Mouse (Mus musculus): ENCODE data around the gene Trmt10c. TPM values are rescaled to one million over a fixed set of nuclear protein-coding genes. Genes with fewer than 3 reads are reported as not detected.
A peak's percentile ranks its signal among the peaks of the same experiment; 100 is the strongest.
"Not testable (repeated sequence)": the region's sequence is repeated elsewhere in the genome, so short reads cannot be mapped to it uniquely, and the experiment has no call there.

Gene Trmt10c
- polyA plus RNA-seq, 1 experiment from 2014 or later = 25.1 TPM

GRCm38 (mm10) chr16:56068523-56069070 is 31.0 kb upstream of the Trmt10c start:
- Histone ChIP-seq H3K4me3 (no peak overlapping the region), H3K4me2 (replicated peaks) (no peak overlapping the region), H3K27me3 (no peaks in the 10 kb centered on the region), H3K27ac (no peak overlapping the region), H3K9me3 (replicated peaks) (no peaks in the 10 kb centered on the region), H3K4me1 (no peaks in the 10 kb centered on the region), H3K36me3 (no peaks in the 10 kb centered on the region), H3K9ac (no peak overlapping the region)
- WGBS = 89% methylated on average over 6 of the region's 6 CpGs
- no peak for ATAC-seq (ENCODE audit: low FRiP score)

DNA sequence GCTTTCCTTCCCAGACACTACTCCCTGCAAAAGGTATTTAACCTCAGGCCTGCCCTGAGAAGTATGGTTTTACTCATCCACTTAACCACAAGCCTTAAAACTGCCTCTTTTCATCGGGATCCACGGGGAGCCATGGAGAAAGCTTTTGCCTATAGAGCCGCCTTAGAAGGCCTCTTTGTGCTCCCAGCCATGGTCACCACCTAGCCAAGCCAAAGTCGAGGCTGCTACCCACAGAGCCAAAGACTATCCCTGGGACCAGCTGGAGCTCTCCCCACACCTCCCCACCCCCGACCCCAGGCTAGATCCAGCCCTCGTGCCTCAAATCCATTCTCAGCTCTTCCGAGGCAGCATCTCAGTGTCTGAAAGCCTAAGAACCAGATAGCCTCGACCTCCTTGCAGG is 28.5 kb upstream of the Trmt10c start:
- H3K9me3 ChIP-seq (replicated peaks) = no peaks in the 10 kb centered on the region
- no peak overlapping the region for H3K9ac ChIP-seq
- WGBS = 51% methylated on average over 8 of the region's 8 CpGs
- H3K4me1 ChIP-seq = no peaks in the 10 kb centered on the region
- ATAC-seq (ENCODE audit: low FRiP score) = no peak
- H3K27ac ChIP-seq = no peak overlapping the region
- H3K4me3 ChIP-seq = no peak overlapping the region
- no peaks in the 10 kb centered on the region for H3K27me3 ChIP-seq
- no peaks in the 10 kb centered on the region for H3K36me3 ChIP-seq
- H3K4me2 ChIP-seq (replicated peaks) = no peak overlapping the region

DNA sequence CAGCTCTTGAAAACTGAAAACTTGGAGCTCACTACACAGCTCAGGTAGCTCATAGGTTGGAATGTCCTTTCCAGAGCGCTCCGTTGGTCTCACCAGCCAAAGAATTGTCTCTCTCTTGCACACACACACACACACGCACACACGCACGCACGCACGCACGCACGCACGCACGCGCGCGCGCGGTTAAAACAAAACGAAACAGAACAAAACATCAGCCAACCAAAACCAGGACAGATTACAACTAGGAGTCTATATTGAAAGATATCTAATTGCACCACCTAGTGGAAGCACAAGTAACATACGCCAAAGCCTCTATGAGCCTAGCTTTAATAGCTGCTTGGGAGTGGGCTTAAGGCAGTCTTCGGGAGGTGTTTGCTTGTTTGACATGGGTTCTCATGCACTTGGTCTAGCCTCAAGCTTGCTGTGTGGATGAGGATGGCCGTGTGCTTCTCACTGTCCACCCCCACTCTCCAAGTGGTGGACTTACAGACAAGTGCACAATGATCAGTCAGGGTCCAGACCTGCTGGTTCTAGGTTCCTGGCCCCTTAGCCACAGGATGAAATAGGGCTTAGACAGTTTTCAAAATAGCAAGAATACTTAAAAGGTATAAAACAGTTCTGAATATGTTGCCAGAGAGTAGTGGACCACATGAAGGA is 26.8 kb upstream of the Trmt10c start:
- no peaks in the 10 kb centered on the region for H3K36me3 ChIP-seq
- H3K4me1 ChIP-seq = no peaks in the 10 kb centered on the region
- H3K27ac ChIP-seq = no peak overlapping the region
- H3K4me2 ChIP-seq (replicated peaks) = peak overlapping the region; percentile 52
- peak overlapping the region; percentile 19 for H3K4me3 ChIP-seq
- no peaks in the 10 kb centered on the region for H3K9me3 ChIP-seq (replicated peaks)
- ATAC-seq (ENCODE audit: low FRiP score) = peak; percentile 95
- 6% methylated on average over 20 of the region's 20 CpGs for WGBS
- H3K27me3 ChIP-seq = no peaks in the 10 kb centered on the region
- peak overlapping the region; percentile 29; the same call in 1 of the 2 replicates for H3K9ac ChIP-seq

GRCm38 (mm10) chr16:56062981-56063380 is 25.4 kb upstream of the Trmt10c start:
- Histone ChIP-seq H3K4me1 (no peaks in the 10 kb centered on the region), H3K4me3 (no peak overlapping the region), H3K27ac (no peak overlapping the region), H3K27me3 (no peaks in the 10 kb centered on the region), H3K4me2 (replicated peaks) (no peak overlapping the region), H3K9ac (no peak overlapping the region), H3K9me3 (replicated peaks) (no peaks in the 10 kb centered on the region), H3K36me3 (no peaks in the 10 kb centered on the region)
- WGBS = 49% methylated on average over 11 of the region's 11 CpGs
- ATAC-seq (ENCODE audit: low FRiP score) = no peak

DNA sequence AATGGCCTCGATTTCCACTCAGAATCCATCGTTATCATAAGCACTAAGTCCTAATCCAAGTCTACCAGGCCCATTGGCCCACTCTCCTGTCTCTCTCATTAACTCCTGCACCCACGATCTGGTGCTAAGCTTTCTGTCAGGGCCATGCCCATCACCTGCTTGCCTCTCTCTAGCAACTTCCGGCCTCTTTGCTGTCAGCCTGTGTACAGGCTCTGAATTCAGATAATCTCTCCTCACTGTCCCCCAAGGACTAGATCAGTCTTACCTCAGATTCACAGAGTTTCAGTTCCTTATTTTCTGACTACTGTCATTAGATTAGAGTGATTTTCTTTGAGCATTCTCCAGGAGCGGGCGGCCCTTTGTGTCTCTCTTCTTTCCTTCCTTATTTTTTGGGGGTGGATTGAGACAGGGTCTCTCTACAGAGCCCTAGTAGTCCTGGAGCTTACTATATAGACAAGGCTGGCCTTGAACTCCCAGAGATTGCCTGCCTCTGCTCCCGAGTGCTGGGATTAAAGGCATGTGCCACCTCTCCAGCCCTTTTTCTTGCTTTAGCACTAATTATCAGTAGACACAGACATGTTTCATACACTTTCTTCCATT is 24.5 kb upstream of the Trmt10c start:
- no peak for ATAC-seq (ENCODE audit: low FRiP score)
- Histone ChIP-seq H3K4me2 (replicated peaks) (no peak overlapping the region), H3K9me3 (replicated peaks) (no peaks in the 10 kb centered on the region), H3K9ac (no peak overlapping the region), H3K27me3 (no peaks in the 10 kb centered on the region), H3K36me3 (no peaks in the 10 kb centered on the region), H3K4me1 (no peaks in the 10 kb centered on the region), H3K4me3 (no peak overlapping the region), H3K27ac (no peak overlapping the region)
- WGBS = 78% methylated on average over 7 of the region's 7 CpGs

GRCm38 (mm10) chr16:56058151-56058550 is 20.5 kb upstream of the Trmt10c start:
- H3K27ac ChIP-seq = no peak overlapping the region
- ATAC-seq (ENCODE audit: low FRiP score) = no peak

GRCm38 (mm10) chr16:56056944-56057590 is 19.4 kb upstream of the Trmt10c start:
- Histone ChIP-seq H3K27me3 (no peaks in the 10 kb centered on the region), H3K27ac (no peak overlapping the region), H3K4me3 (no peak overlapping the region), H3K9ac (no peak overlapping the region), H3K4me2 (replicated peaks) (no peak overlapping the region), H3K4me1 (no peaks in the 10 kb centered on the region), H3K36me3 (no peaks in the 10 kb centered on the region), H3K9me3 (replicated peaks) (no peaks in the 10 kb centered on the region)
- ATAC-seq (ENCODE audit: low FRiP score) = peak; percentile 75
- 29% methylated on average over 7 of the region's 7 CpGs for WGBS

More at GRCm38 (mm10) chr16:56058151-56058550, 20.5 kb upstream of the Trmt10c start:
- Histone ChIP-seq H3K4me3 (no peak overlapping the region), H3K9me3 (replicated peaks) (no peaks in the 10 kb centered on the region), H3K27me3 (no peaks in the 10 kb centered on the region), H3K36me3 (no peaks in the 10 kb centered on the region), H3K4me1 (no peaks in the 10 kb centered on the region), H3K9ac (no peak overlapping the region), H3K4me2 (replicated peaks) (no peak overlapping the region)
- 70% methylated on average over 10 of the region's 10 CpGs for WGBS

DNA sequence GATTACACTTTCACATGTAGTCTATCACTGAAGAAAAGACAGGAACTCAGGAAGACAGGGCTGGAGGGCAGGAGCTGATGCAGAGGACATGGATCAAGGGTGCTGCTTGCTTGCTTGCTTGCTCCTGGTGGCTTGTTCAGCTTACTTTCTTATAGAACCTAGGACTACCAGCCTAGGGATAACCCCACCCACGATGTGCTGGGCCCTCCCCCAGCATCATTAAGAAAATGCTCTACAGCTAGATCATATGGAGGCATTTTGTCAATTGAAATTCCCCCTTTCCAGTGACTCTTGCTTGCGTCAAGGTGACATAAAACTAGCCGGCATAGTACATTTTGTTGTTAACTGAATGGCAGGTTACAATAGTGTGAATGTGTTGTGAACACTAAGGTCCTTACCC is 18.3 kb upstream of the Trmt10c start:
- 88% methylated on average over 3 of the region's 3 CpGs for WGBS

DNA sequence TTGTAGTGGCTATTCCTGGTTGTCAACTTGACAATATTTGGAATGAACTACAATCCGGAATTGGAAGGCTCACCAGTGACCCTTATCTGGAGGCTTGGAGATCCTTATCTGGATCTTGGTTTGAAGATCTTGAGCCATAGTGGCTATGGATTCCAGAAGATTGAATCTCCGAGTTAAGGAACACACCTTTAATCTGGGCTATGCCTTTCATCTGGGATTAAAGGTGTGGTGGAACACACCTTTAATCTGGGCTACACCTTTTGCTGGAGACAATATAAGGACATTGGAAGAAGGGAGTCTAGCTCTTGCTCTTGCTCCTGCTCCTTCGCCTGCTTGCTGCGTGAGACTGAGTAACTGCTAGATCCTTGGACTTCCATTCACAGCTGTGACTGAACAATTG is 10.4 kb upstream of the Trmt10c start, which contains the start of gene Senp7:
Gene Senp7 (plus strand): TSS at position 301 of the 400 bp plus-strand sequence.
- H3K4me3 ChIP-seq; ATAC-seq (ENCODE audit: low FRiP score); H3K4me1 ChIP-seq; H3K9ac ChIP-seq; H3K4me2 ChIP-seq (replicated peaks); H3K27me3 ChIP-seq; H3K27ac ChIP-seq; H3K9me3 ChIP-seq (replicated peaks); H3K36me3 ChIP-seq: not testable (repeated sequence)
- WGBS = no CpG with 5 or more reads among the region's 4 CpGs

More for the DNA sequence above, 18.3 kb upstream of the Trmt10c start:
- no peak overlapping the region for H3K4me2 ChIP-seq (replicated peaks)
- no peaks in the 10 kb centered on the region for H3K36me3 ChIP-seq
- H3K9ac ChIP-seq = no peak overlapping the region
- H3K4me1 ChIP-seq = no peaks in the 10 kb centered on the region
- no peak overlapping the region for H3K4me3 ChIP-seq
- no peaks in the 10 kb centered on the region for H3K27me3 ChIP-seq
- ATAC-seq (ENCODE audit: low FRiP score) = no peak
- no peaks in the 10 kb centered on the region for H3K9me3 ChIP-seq (replicated peaks)
- no peak overlapping the region for H3K27ac ChIP-seq

GRCm38 (mm10) chr16:56038090-56038489 is 471 bp upstream of the Trmt10c start:
- H3K36me3 ChIP-seq = peaks cover 14% of the 10 kb centered on the region
- peaks cover 9% of the 10 kb centered on the region for H3K4me1 ChIP-seq
- 36% methylated on average over 8 of the region's 8 CpGs for WGBS
- H3K9ac ChIP-seq = peak overlapping the region; percentile 85
- H3K27ac ChIP-seq = peak overlapping the region; percentile 88
- peak; percentile 59 for ATAC-seq (ENCODE audit: low FRiP score)
- H3K4me2 ChIP-seq (replicated peaks) = peak overlapping the region; percentile 66
- no peaks in the 10 kb centered on the region for H3K27me3 ChIP-seq
- H3K9me3 ChIP-seq (replicated peaks) = no peaks in the 10 kb centered on the region
- H3K4me3 ChIP-seq = peak overlapping the region; percentile 91

DNA sequence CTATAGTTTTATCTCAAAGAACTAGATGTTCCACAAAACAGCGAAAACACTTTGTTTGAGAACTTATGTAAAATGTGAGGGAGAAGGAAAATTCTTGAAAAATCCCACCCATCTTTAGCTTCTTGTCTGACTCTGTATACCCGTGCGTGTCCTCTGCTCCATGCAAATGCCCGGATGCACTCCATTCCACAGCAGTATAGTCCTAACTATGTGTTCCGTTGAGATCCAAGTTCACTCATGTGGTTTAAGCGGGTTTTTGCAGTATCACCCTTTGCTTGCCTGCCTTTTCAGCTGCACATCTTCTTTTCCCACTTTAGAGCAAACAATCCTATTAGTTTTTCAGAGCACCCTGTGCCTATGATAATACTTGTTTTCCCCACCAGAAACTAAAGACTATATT is 1.1 kb downstream of the Trmt10c start:
- Histone ChIP-seq H3K27me3 (no peaks in the 10 kb centered on the region), H3K27ac (no peak overlapping the region)

DNA sequence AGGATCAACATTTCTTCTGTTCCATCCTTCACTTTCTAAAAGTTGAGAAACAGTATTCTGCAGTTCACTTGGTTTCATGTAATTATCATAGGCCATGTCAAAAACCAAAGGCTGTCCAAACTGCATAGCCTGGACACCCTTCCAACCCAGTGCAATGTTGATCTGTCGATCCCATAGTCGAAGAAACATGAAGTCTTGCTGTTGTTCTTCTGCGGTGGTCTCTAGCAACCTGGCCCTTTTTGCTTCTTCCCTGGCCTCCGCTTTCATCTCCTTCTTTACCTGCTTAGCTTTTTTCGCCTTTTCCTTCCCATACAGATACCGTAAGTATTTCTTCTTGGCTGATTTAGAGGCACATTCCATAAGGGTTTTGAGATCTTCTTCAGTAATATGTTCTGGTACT is 3.1 kb downstream of the Trmt10c start:
- no peak overlapping the region for H3K4me2 ChIP-seq (replicated peaks)
- H3K4me1 ChIP-seq = peaks cover 18% of the 10 kb centered on the region
- H3K27ac ChIP-seq = no peak overlapping the region
- H3K9ac ChIP-seq = no peak overlapping the region
- H3K36me3 ChIP-seq = peaks cover 29% of the 10 kb centered on the region
- H3K4me3 ChIP-seq = no peak overlapping the region
- ATAC-seq (ENCODE audit: low FRiP score) = no peak
- 98% methylated on average over 6 of the region's 6 CpGs for WGBS
- no peaks in the 10 kb centered on the region for H3K9me3 ChIP-seq (replicated peaks)
- H3K27me3 ChIP-seq = no peaks in the 10 kb centered on the region

More for the DNA sequence above, 1.1 kb downstream of the Trmt10c start:
- ATAC-seq (ENCODE audit: low FRiP score) = no peak
- Histone ChIP-seq H3K9ac (peak overlapping the region; percentile 85), H3K9me3 (replicated peaks) (no peaks in the 10 kb centered on the region), H3K4me1 (peaks cover 9% of the 10 kb centered on the region), H3K4me2 (replicated peaks) (peak overlapping the region; percentile 66), H3K4me3 (peak overlapping the region; percentile 91), H3K36me3 (peaks cover 29% of the 10 kb centered on the region)
- 71% methylated on average over 6 of the region's 6 CpGs for WGBS
